7 mouse cellular contexts compared by ENCODE assay signal in the genomic region with DNA sequence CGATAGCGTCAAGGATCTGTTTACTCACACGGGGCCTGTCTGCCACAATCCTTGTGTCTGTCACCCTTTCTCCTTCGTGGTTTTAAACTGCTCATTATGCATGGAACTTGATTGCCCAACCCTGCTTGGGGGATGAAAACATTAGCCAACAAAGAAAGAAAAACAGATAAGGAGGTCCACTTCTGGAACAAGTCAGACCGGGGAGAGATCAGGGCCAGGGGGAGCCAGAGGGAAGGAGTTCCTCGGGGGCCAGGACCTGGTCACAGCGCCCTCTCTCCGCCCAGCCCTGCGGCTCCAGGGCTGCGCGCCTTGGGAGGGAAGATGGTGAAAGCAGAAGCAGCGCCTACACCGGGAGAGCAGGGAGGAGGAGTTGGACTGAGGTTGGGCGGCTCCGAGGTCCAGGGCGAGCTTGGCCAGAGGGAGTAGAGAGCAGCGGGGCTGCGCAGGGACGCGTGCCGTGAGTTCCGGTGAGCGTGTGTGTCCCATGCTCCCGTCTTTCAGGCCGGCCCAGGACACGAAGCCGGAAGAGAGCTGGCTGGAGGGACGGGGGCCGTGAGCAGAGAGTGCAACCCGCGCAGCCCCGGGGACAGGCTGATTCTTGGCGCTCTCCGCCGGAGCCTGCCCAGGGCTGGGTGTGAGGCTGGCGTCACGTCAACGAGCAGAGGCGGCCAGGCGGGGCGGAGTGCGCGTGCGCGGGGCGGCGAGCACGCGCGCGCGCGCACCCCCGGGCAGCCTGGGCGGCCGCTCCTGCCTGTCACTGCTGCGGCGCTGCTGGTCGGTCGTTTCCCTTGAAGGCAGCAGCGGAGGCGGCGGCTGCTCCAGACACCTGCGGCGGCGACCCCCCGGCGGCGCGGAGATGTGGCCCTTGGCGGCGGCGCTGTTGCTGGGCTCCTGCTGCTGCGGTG. TPM values are rescaled to one million over a fixed set of nuclear protein-coding genes. Genes with fewer than 3 reads are reported as not detected.
DNase-seq lines count a peak whose midpoint lies in the region; ATAC-seq lines count a peak whose summit lies in the region.

No protein-coding gene starts in this region.

- peak overlapping the region; percentile 88 for H3K9ac ChIP-seq in embryonic facial prominence, embryonic 11.5 days (replicated peaks; ENCODE audit: low read length)
- peak overlapping the region; percentile 96 for H3K9ac ChIP-seq in midbrain, embryonic 13.5 days (replicated peaks)

- no peaks in the 10 kb centered on the region for H3K4me1 ChIP-seq in embryonic facial prominence, embryonic 11.5 days (ENCODE audit: control insufficient read depth, insufficient read depth, low read length)
- H3K4me1 ChIP-seq in limb, embryonic 10.5 days, result peaks cover 21% of the 10 kb centered on the region
- peaks cover 22% of the 10 kb centered on the region for H3K4me1 ChIP-seq in midbrain, embryonic 13.5 days (replicated peaks)

- no peaks in the 10 kb centered on the region for H3K9me3 ChIP-seq in embryonic facial prominence, embryonic 11.5 days (replicated peaks; ENCODE audit: control insufficient read depth, low read length)
- H3K9me3 ChIP-seq in limb, embryonic 10.5 days (replicated peaks), result no peaks in the 10 kb centered on the region
- H3K9me3 ChIP-seq in midbrain, embryonic 13.5 days, result no peaks in the 10 kb centered on the region

- H3K27ac ChIP-seq in embryonic facial prominence, embryonic 11.5 days (replicated peaks; ENCODE audit: low read depth, low read length), result peak overlapping the region; percentile 96
- H3K27ac ChIP-seq in limb, embryonic 10.5 days, result peak overlapping the region; percentile 95
- peak overlapping the region; percentile 98 for H3K27ac ChIP-seq in midbrain, embryonic 13.5 days

- ATAC-seq in embryonic facial prominence, embryonic 11.5 days (replicated peaks; ENCODE audit: insufficient number of reproducible peaks, low FRiP score, low TSS enrichment, low read depth), result peak; percentile 99
- peak; percentile 55 for ATAC-seq in granulocyte monocyte progenitor cell, adult 5-6 weeks (replicated peaks; ENCODE audit: poor library complexity, severe bottlenecking)
- peak; percentile 98 for ATAC-seq in midbrain, embryonic 13.5 days

- DNase-seq in adrenal gland, adult 8-10 months, result peak; percentile 91
- peak; percentile 85 for DNase-seq in embryonic facial prominence, embryonic 11.5 days (ENCODE audit: low spot score)
- DNase-seq in kidney, adult 11 months, result peak; percentile 92
- peak; percentile 88 for DNase-seq in limb, embryonic 10.5 days (ENCODE audit: low spot score)
- peak; percentile 89 for DNase-seq in spleen, adult 12 weeks (ENCODE audit: low spot score)

- peak overlapping the region; percentile 31 for H3K4me2 ChIP-seq in embryonic facial prominence, embryonic 11.5 days (ENCODE audit: low read depth, low read length)
- peak overlapping the region; percentile 72 for H3K4me2 ChIP-seq in midbrain, embryonic 13.5 days (replicated peaks)

- peak overlapping the region; percentile 89 for H3K4me3 ChIP-seq in embryonic facial prominence, embryonic 11.5 days (ENCODE audit: low read depth, low read length)
- peak overlapping the region; percentile 90 for H3K4me3 ChIP-seq in limb, embryonic 10.5 days
- H3K4me3 ChIP-seq in midbrain, embryonic 13.5 days (replicated peaks), result peak overlapping the region; percentile 89

- WGBS in embryonic facial prominence, embryonic 11.5 days, result under 1% methylated on average over 66 of the region's 74 CpGs
- 1% methylated on average over 74 of the region's 74 CpGs for WGBS in limb, embryonic 10.5 days
- WGBS in midbrain, embryonic 13.5 days, result 1% methylated on average over 66 of the region's 74 CpGs

- no peaks in the 10 kb centered on the region for H3K36me3 ChIP-seq in embryonic facial prominence, embryonic 11.5 days (replicated peaks; ENCODE audit: control insufficient read depth, insufficient read depth, low read depth, low read length)
- no peaks in the 10 kb centered on the region for H3K36me3 ChIP-seq in limb, embryonic 10.5 days
- no peaks in the 10 kb centered on the region for H3K36me3 ChIP-seq in midbrain, embryonic 13.5 days

- no peaks in the 10 kb centered on the region for H3K27me3 ChIP-seq in embryonic facial prominence, embryonic 11.5 days (ENCODE audit: control insufficient read depth, insufficient read depth, low read length)
- H3K27me3 ChIP-seq in limb, embryonic 10.5 days (ENCODE audit: low read depth, poor library complexity, severe bottlenecking), result no peaks in the 10 kb centered on the region
- 0 out of 2 replicates have a peak, but pooled peaks cover 3% of the 10 kb centered on the region for H3K27me3 ChIP-seq in midbrain, embryonic 13.5 days

RNA-seq across cellular contexts. Expression of gene Cd47, which starts 54.9 kb away (rescaled TPM):
- 100 to 1,000 TPM; 124 to 201 (median 165) TPM for total RNA-seq in adrenal gland, adult 8-10 months (2022)
- polyA plus RNA-seq in embryonic facial prominence, embryonic 11.5 days (2014; fragmentation: Nextera tagmentation; extraction: Ambion mirVana), result 48.5 and 50.3 TPM in 2 replicates
- 334 and 345 TPM in 2 replicates for total RNA-seq in granulocyte monocyte progenitor cell, adult 5-6 weeks (2014; fragmentation: Nextera tagmentation)
- 258 and 269 TPM in 2 replicates for total RNA-seq in granulocyte monocyte progenitor cell, adult 5-6 weeks (2017)
- polyA plus RNA-seq in limb, embryonic 10.5 days (2016; fragmentation: Nextera tagmentation; extraction: Ambion mirVana), result 21.3 and 26.6 TPM in 2 replicates
- 94.8 and 121 TPM in 2 replicates for polyA plus RNA-seq in midbrain, embryonic 13.5 days (2015; fragmentation: Nextera tagmentation; extraction: Ambion mirVana)

Comparison
In these comparisons a context has a peak if more than half of its experiments do, and no peak if none do; other contexts are left out.
1. Peak in every context shown above with its lines: DNase-seq, ATAC-seq, H3K4me3 ChIP-seq and H3K27ac ChIP-seq.